Comparison of ENCODE assay signal across 26 mouse cellular contexts in genomic region chr6:31486601-31487000, GRCm38 (mm10).
DNase-seq lines count a peak whose midpoint lies in the region; ATAC-seq and TF ChIP-seq lines count a peak whose summit lies in the region.
"Had no signal": no experiment of that assay in that cellular context is flagged by ENCODE, and none has a peak within 500 bp of the region (broad histone marks: within the 10 kb centered on the region; RNA-seq: fewer than 3 reads in every experiment).

No protein-coding gene starts in this region.

- WGBS in lung, postnatal 0 days, result 87% methylated on average over 2 of the region's 2 CpGs
- 96% methylated on average over 2 of the region's 2 CpGs for WGBS in midbrain, embryonic 14.5 days

- H3K9me3 ChIP-seq in lung, postnatal 0 days (ENCODE audit: low read length), result no peaks in the 10 kb centered on the region
- H3K9me3 ChIP-seq in midbrain, embryonic 14.5 days (ENCODE audit: control insufficient read depth, low read length), result no peaks in the 10 kb centered on the region
- H3K9me3 ChIP-seq: embryonic facial prominence, embryonic 13.5 days; forebrain, embryonic 12.5 days; forebrain, embryonic 15.5 days; heart, embryonic 10.5 days; heart, embryonic 13.5 days had no signal

- no peak overlapping the region for H3K27ac ChIP-seq in lung, postnatal 0 days (ENCODE audit: low read length)
- H3K27ac ChIP-seq in embryonic fibroblast, embryonic 13.5 days (ENCODE audit: insufficient read depth, low read length), result peak overlapping the region; percentile 49; the same call in 1 of the 2 replicates
- H3K27ac ChIP-seq in midbrain, embryonic 14.5 days (replicated peaks; ENCODE audit: low read depth, low read length), result no peak overlapping the region
- H3K27ac ChIP-seq: embryonic facial prominence, embryonic 13.5 days; forebrain, embryonic 12.5 days; forebrain, embryonic 15.5 days; heart, adult 2 months; heart, embryonic 10.5 days; heart, embryonic 13.5 days; hindbrain, embryonic 14.5 days; hindbrain, postnatal 0 days had no signal

- no peak for TF ChIP-seq CTCF in lung, postnatal 0 days (IDR thresholded peaks at IDR 0.05)
- TF ChIP-seq CTCF in embryonic fibroblast, embryonic 13.5 days (IDR thresholded peaks at IDR 0.05; ENCODE audit: borderline replicate concordance, insufficient read depth, low read length), result no peak

- no peaks in the 10 kb centered on the region for H3K4me1 ChIP-seq in lung, postnatal 0 days (ENCODE audit: insufficient read depth, low read depth, low read length)
- peaks cover 3% of the 10 kb centered on the region; the same call in 1 of the 2 replicates for H3K4me1 ChIP-seq in embryonic fibroblast, embryonic 13.5 days (ENCODE audit: control insufficient read depth, insufficient read depth, low read length)
- no peaks in the 10 kb centered on the region for H3K4me1 ChIP-seq in midbrain, embryonic 14.5 days (ENCODE audit: control insufficient read depth, insufficient read depth, low read length)
- H3K4me1 ChIP-seq: embryonic facial prominence, embryonic 13.5 days; forebrain, embryonic 15.5 days; heart, embryonic 10.5 days; heart, embryonic 13.5 days had no signal

- ATAC-seq in lung, postnatal 0 days, result no peak
- ATAC-seq in erythroblast, adult 5-6 weeks (replicated peaks; ENCODE audit: low FRiP score, poor library complexity, severe bottlenecking), result no peak
- no peak for ATAC-seq in midbrain, embryonic 14.5 days (ENCODE audit: low FRiP score, low TSS enrichment)
- ATAC-seq: forebrain, embryonic 15.5 days; hindbrain, postnatal 0 days; intestine, embryonic 16.5 days; Patski had no signal

- H3K4me3 ChIP-seq in lung, postnatal 0 days (ENCODE audit: low read depth, low read length), result no peak overlapping the region
- H3K4me3 ChIP-seq in embryonic fibroblast, embryonic 13.5 days (ENCODE audit: insufficient read depth, low read length), result no peak overlapping the region
- H3K4me3 ChIP-seq in midbrain, embryonic 14.5 days (replicated peaks; ENCODE audit: low read depth, low read length), result no peak overlapping the region
- H3K4me3 ChIP-seq: embryonic facial prominence, embryonic 13.5 days; erythroblast, embryonic 14.5 days; forebrain, embryonic 12.5 days; forebrain, embryonic 15.5 days; heart, adult 2 months; heart, embryonic 10.5 days; heart, embryonic 13.5 days had no signal

- no peak overlapping the region for H3K4me2 ChIP-seq in lung, postnatal 0 days (replicated peaks; ENCODE audit: low read depth, low read length)
- no peak overlapping the region for H3K4me2 ChIP-seq in midbrain, embryonic 14.5 days (ENCODE audit: low read length)
- H3K4me2 ChIP-seq: embryonic facial prominence, embryonic 13.5 days; forebrain, embryonic 12.5 days; forebrain, embryonic 15.5 days; heart, embryonic 13.5 days; hindbrain, embryonic 14.5 days had no signal

- peak; percentile 25 for DNase-seq in lung, postnatal 0 days (ENCODE audit: low spot score)
- no peak for DNase-seq in lung, postnatal 14 days
- DNase-seq in adipocyte (ENCODE audit: low spot score), result peak; percentile 44
- DNase-seq in midbrain, embryonic 14.5 days, result no peak
- DNase-seq: adrenal gland, adult 2 months; adrenal gland, postnatal 14 days; cerebellum, adult 18-20 months; cerebellum, adult 9-10 months; cerebellum, postnatal 14 days; gastrocnemius, postnatal 10 days; gastrocnemius, postnatal 36 days; heart, adult 2 months; heart, postnatal 14 days; heart, postnatal 4 days had no signal

- H3K9ac ChIP-seq in lung, postnatal 0 days (replicated peaks; ENCODE audit: low read depth), result no peak overlapping the region
- no peak overlapping the region for H3K9ac ChIP-seq in midbrain, embryonic 14.5 days (replicated peaks; ENCODE audit: low read length)
- H3K9ac ChIP-seq: embryonic facial prominence, embryonic 13.5 days; forebrain, embryonic 12.5 days; forebrain, embryonic 15.5 days; heart, embryonic 13.5 days; hindbrain, embryonic 14.5 days had no signal

- no peaks in the 10 kb centered on the region for H3K27me3 ChIP-seq in lung, postnatal 0 days (replicated peaks; ENCODE audit: insufficient read depth, low read length)
- no peaks in the 10 kb centered on the region for H3K27me3 ChIP-seq in midbrain, embryonic 14.5 days (ENCODE audit: control insufficient read depth, insufficient read depth, low read length)
- H3K27me3 ChIP-seq: embryonic facial prominence, embryonic 13.5 days; forebrain, embryonic 12.5 days; forebrain, embryonic 15.5 days; heart, embryonic 13.5 days; Patski had no signal

- no peak for TF ChIP-seq EP300 in lung, postnatal 0 days (IDR thresholded peaks at IDR 0.05)

- TF ChIP-seq POLR2A in embryonic fibroblast, embryonic 13.5 days (IDR thresholded peaks at IDR 0.05; ENCODE audit: low read depth, low read length), result no peak

- H3K36me3 ChIP-seq in lung, postnatal 0 days (ENCODE audit: insufficient read depth, low read length), result peaks cover 4% of the 10 kb centered on the region; the same call in 1 of the 2 replicates
- H3K36me3 ChIP-seq in midbrain, embryonic 14.5 days (ENCODE audit: control insufficient read depth, insufficient read depth, low read length), result peaks cover 13% of the 10 kb centered on the region

Comparison
In these comparisons a context has a peak if more than half of its experiments do, and no peak if none do; other contexts are left out.
1. DNase-seq: peak in lung, postnatal 0 days (single experiment) and adipocyte (single experiment); none in lung, postnatal 14 days (single experiment) and midbrain, embryonic 14.5 days (single experiment).